Mouse (Mus musculus): ENCODE measurements at regions not wholly inside any gene's neighbourhood (a gene's known extent, or its start where the extent isn't known, plus 50 kb on each side); places are given as distances from the start of the nearest gene placed in this dataset.

- no peak for TF ChIP-seq CTCF (IDR thresholded peaks at IDR 0.05; ENCODE audit: low read depth, low read length)
- TF ChIP-seq POLR2A (IDR thresholded peaks at IDR 0.05; ENCODE audit: extremely low read depth, insufficient read depth, low read length), result no peak
Observed at GRCm38 (mm10) chr3:41171772-41172171, 88.9 kb upstream of the Pgrmc2 start.
